Mouse (Mus musculus): ENCODE data around the gene Ccr4. TPM values are rescaled to one million over a fixed set of nuclear protein-coding genes. Genes with fewer than 3 reads are reported as not detected.

Gene Ccr4
- total RNA-seq, 1 experiment from 2014 or later, result 0.38 TPM

- ATAC-seq (replicated peaks; ENCODE audit: insufficient number of reproducible peaks, low FRiP score, low TSS enrichment, poor library complexity, severe bottlenecking), result no peak
Observed at GRCm38 (mm10) chr9:114442225-114442624, 62.5 kb downstream of the Ccr4 start.

DNA sequence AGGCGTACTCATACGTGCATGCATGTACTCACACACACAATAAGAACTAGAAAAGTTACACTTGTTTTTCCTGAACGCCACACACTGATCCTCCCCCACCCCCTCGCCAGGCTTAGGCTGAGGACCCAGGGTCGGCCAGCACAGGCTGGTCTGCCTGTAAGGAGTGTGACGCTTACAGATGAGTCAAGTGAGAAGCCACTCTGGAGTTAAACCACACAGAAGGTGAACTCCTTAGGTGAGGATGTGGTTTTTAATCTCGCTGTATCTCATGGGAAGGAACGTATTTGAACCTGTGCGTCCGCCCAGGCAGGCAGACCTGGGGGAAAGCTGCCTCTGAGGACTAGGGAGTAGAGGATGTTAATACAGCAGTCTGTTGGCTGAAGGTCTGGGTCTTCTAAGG lies 64.2 kb downstream of the Ccr4 start:
- no peak for ATAC-seq (replicated peaks; ENCODE audit: insufficient number of reproducible peaks, low FRiP score, low TSS enrichment, poor library complexity, severe bottlenecking)

Other genes with a start within 250 kb of the Ccr4 start
- gene Bcl2a1c, start 174.8 kb downstream of the Ccr4 start, total RNA-seq (2017), result not detected in 3 replicates
- gene Crtap, start 114.2 kb downstream of the Ccr4 start, total RNA-seq (2017), result 0.43 to 7.9 TPM (median 4.4 TPM) in 3 replicates
- gene Glb1, start 103.8 kb downstream of the Ccr4 start, total RNA-seq (2017), result 10.1 to 14.1 TPM (median 10.7 TPM) in 3 replicates
- 4.4 to 9.6 TPM (median 7.1 TPM) in 3 replicates for gene Tmppe, start 103.8 kb downstream of the Ccr4 start, total RNA-seq (2017)
- not detected in 3 replicates for gene C130032M10Rik, start 10.8 kb upstream of the Ccr4 start, total RNA-seq (2017)
- 0.10 TPM in 1 of 3 replicates, not detected in the others for gene Trim71, start 59.5 kb upstream of the Ccr4 start, total RNA-seq (2017)
- 32.0 to 44.8 TPM (median 42.1 TPM) in 3 replicates for gene Cnot10, start 135.3 kb upstream of the Ccr4 start, total RNA-seq (2017)
- gene Dync1li1, start 183.9 kb upstream of the Ccr4 start, total RNA-seq (2017), result 66.7 to 93.5 TPM (median 91.6 TPM) in 3 replicates
- 131 to 163 TPM (median 138 TPM) in 3 replicates for gene Cmtm6, start 226.2 kb upstream of the Ccr4 start, total RNA-seq (2017)